Mouse (Mus musculus) ES-E14 (cell line): ENCODE measurements at regions not wholly inside any gene's neighbourhood (a gene's known extent, or its start where the extent isn't known, plus 50 kb on each side); places are given as distances from the start of the nearest gene placed in this dataset.

Experiments used
- DNase-seq: peaks from one replicate; pipeline ENCODE4 v3.0.0-alpha.2; 2013; ENCODE audit warnings: low read depth, low spot score
- H3K27ac ChIP-seq: 2 replicates; pipeline ENCODE4 v1.5.1; 2012; ENCODE audit warnings: low read depth, mild to moderate bottlenecking, low read length, moderate library complexity, mixed read lengths; ENCODE audit not compliant: poor library complexity, insufficient read depth, severe bottlenecking
- H3K36me3 ChIP-seq: 2 replicates; pipeline ENCODE4 v1.6.1; 2012; ENCODE audit warnings: mild to moderate bottlenecking, low read length, moderate library complexity, mixed read lengths; ENCODE audit not compliant: control insufficient read depth, poor library complexity, insufficient read depth, severe bottlenecking
- H3K4me1 ChIP-seq, 2 experiments: fragments of 150-350 bp in 1 of 2; sonication (generic) in 1 of 2; 2 replicates each; pipeline ENCODE4 v1.6.1; 2012; ENCODE audit warnings: low read length in 2 of 2, mild to moderate bottlenecking in 1 of 2, mixed read lengths in 1 of 2; ENCODE audit not compliant: control insufficient read depth in 2 of 2, insufficient read depth in 2 of 2, poor library complexity in 1 of 2
- H3K4me3 ChIP-seq, 2 experiments: fragments of 150-350 bp in 1 of 2; sonication (generic) in 1 of 2; 2 replicates each; pipeline ENCODE4 v1.5.1; 2012; ENCODE audit warnings: low read length in 2 of 2, low read depth in 1 of 2, mild to moderate bottlenecking in 1 of 2, mixed read lengths in 1 of 2; ENCODE audit not compliant: insufficient read depth in 1 of 2, poor library complexity in 1 of 2, severe bottlenecking in 1 of 2
- H3K9ac ChIP-seq: 2 replicates; pipeline ENCODE4 v1.6.1; 2012; ENCODE audit warnings: low read depth, mild to moderate bottlenecking, low read length, mixed read lengths; ENCODE audit not compliant: poor library complexity, insufficient read depth, severe bottlenecking
- H3K9me3 ChIP-seq: fragments of 150-350 bp; sonication (generic); 2 replicates; pipeline ENCODE4 v1.6.1; 2012; ENCODE audit warnings: low read depth, mild to moderate bottlenecking, low read length; ENCODE audit not compliant: control insufficient read depth, insufficient read depth
- CHD2 ChIP-seq: IDR thresholded peaks from 2 replicates; pipeline ENCODE4 v1.6.1; 2014; ENCODE audit warnings: mild to moderate bottlenecking, low read depth, low read length, inconsistent platforms
- HCFC1 ChIP-seq: IDR thresholded peaks from 2 replicates; pipeline ENCODE4 v1.6.1; 2012; ENCODE audit warnings: low read length, inconsistent platforms, borderline replicate concordance; ENCODE audit not compliant: insufficient read depth
- MAFK ChIP-seq: IDR thresholded peaks from 2 replicates; pipeline ENCODE4 v1.6.1; 2014; ENCODE audit warnings: mild to moderate bottlenecking, low read depth, low read length, inconsistent platforms; ENCODE audit not compliant: insufficient read depth
- ZC3H11A ChIP-seq: IDR thresholded peaks from 2 replicates; pipeline ENCODE4 v1.6.1; 2012; ENCODE audit warnings: low read depth, mild to moderate bottlenecking, inconsistent platforms, low read length, borderline replicate concordance
- ZNF384 ChIP-seq: IDR thresholded peaks from 2 replicates; pipeline ENCODE4 v1.6.1; 2012; ENCODE audit warnings: low read depth, low read length, inconsistent platforms
- in situ Hi-C, 2 experiments: fragments of 600-800 bp; cut with MboI; formaldehyde crosslinking; loops; one replicate each; pipeline ENCODE4 v1.15.1; 2025; ENCODE audit warnings: low sequenced_read_pairs in 2 of 2, inconsistent platforms in 1 of 2; ENCODE audit not compliant: unreplicated experiment in 2 of 2

- in situ Hi-C loops: no loop called here
- TF ChIP-seq CHD2 (no peak), ZNF384 (no peak), HCFC1 (no peak), MAFK (no peak), ZC3H11A (no peak)
- H3K4me1 ChIP-seq: no peaks in the 10 kb centered on the region
Observed at GRCm38 (mm10) chr5:28690110-28690509, 223.1 kb upstream of the Shh start.

GRCm38 (mm10) chr5:28689651-28690050 lies 222.6 kb upstream of the Shh start:
- DNase-seq: no peak

More at GRCm38 (mm10) chr5:28690110-28690509, 223.1 kb upstream of the Shh start:
- H3K4me3 ChIP-seq: no peak overlapping the region
- H3K27ac ChIP-seq: no peak overlapping the region
- no peak overlapping the region for H3K9ac ChIP-seq
- no peak for DNase-seq
- no peaks in the 10 kb centered on the region for H3K36me3 ChIP-seq
- no peaks in the 10 kb centered on the region for H3K9me3 ChIP-seq

GRCm38 (mm10) chr5:28689136-28689535 lies 222.1 kb upstream of the Shh start:
- no peak overlapping the region for H3K4me3 ChIP-seq
- DNase-seq: no peak
- no peak overlapping the region for H3K9ac ChIP-seq
- H3K36me3 ChIP-seq: no peaks in the 10 kb centered on the region
- in situ Hi-C loops: no loop called here
- H3K4me1 ChIP-seq: no peaks in the 10 kb centered on the region
- H3K9me3 ChIP-seq: no peaks in the 10 kb centered on the region
- H3K27ac ChIP-seq: no peak overlapping the region
- TF ChIP-seq MAFK (no peak), ZNF384 (no peak), ZC3H11A (no peak), CHD2 (no peak), HCFC1 (no peak)

More at GRCm38 (mm10) chr5:28689651-28690050, 222.6 kb upstream of the Shh start:
- Histone ChIP-seq H3K9ac (no peak overlapping the region), H3K36me3 (no peaks in the 10 kb centered on the region), H3K27ac (no peak overlapping the region), H3K4me3 (no peak overlapping the region), H3K9me3 (no peaks in the 10 kb centered on the region), H3K4me1 (no peaks in the 10 kb centered on the region)
- TF ChIP-seq ZC3H11A (no peak), ZNF384 (no peak), CHD2 (no peak)
- in situ Hi-C loops: no loop called here

- Histone ChIP-seq H3K4me3 (no peak overlapping the region), H3K27ac (no peak overlapping the region), H3K9me3 (no peaks in the 10 kb centered on the region), H3K36me3 (no peaks in the 10 kb centered on the region), H3K9ac (no peak overlapping the region), H3K4me1 (peaks cover 0 to 2% of the 10 kb centered on the region in 2 experiments; a peak in 1 of 4 replicates)
- no peak for DNase-seq
- no peak for TF ChIP-seq MAFK
- no peak for TF ChIP-seq ZC3H11A
- in situ Hi-C loops: no loop called here
Observed at GRCm38 (mm10) chr5:28682821-28683220, 215.8 kb upstream of the Shh start.

GRCm38 (mm10) chr5:28680311-28680710 lies 213.3 kb upstream of the Shh start:
- TF ChIP-seq ZC3H11A: no peak
- no peak for TF ChIP-seq HCFC1
- no peak for TF ChIP-seq MAFK
- TF ChIP-seq ZNF384: no peak
- no peak for TF ChIP-seq CHD2
- H3K27ac ChIP-seq: no peak overlapping the region
- DNase-seq: no peak
- peaks cover 0 to 2% of the 10 kb centered on the region in 2 experiments; a peak in 1 of 4 replicates for H3K4me1 ChIP-seq
- in situ Hi-C loops: no loop called here
- H3K9ac ChIP-seq: no peak overlapping the region
- no peaks in the 10 kb centered on the region for H3K36me3 ChIP-seq
- H3K4me3 ChIP-seq: no peak overlapping the region
- no peaks in the 10 kb centered on the region for H3K9me3 ChIP-seq
